Mouse (Mus musculus): ENCODE results near the gene Tgfbr2. TPM values are rescaled to one million over a fixed set of nuclear protein-coding genes. Genes with fewer than 3 reads are reported as not detected.
"Not testable (repeated sequence)": the region's sequence is repeated elsewhere in the genome, so short reads cannot be mapped to it uniquely, and the experiment has no call there.

Tgfbr2 gene
- total and polyA plus RNA-seq, 3 experiments, result not detected

- Histone ChIP-seq H3K4me3 (ENCODE audit: control insufficient read depth in 1 of 2, insufficient read depth in 1 of 2, low read depth in 2 of 2, low read length in 2 of 2) (no peak overlapping the region), H3K36me3 (ENCODE audit: control insufficient read depth in 1 of 2, insufficient read depth in 2 of 2, low read length in 2 of 2) (no peaks in the 10 kb centered on the region), H3K27me3 (ENCODE audit: control insufficient read depth in 1 of 2, insufficient read depth in 2 of 2, low read length in 2 of 2) (no peaks in the 10 kb centered on the region), H3K27ac (ENCODE audit: control insufficient read depth, low read depth, low read length) (no peak overlapping the region), H3K4me1 (ENCODE audit: control insufficient read depth in 1 of 2, insufficient read depth in 2 of 2, low read length in 2 of 2) (no peaks in the 10 kb centered on the region), H3K9ac (ENCODE audit: control insufficient read depth, low read depth, low read length, poor library complexity, severe bottlenecking) (no peak overlapping the region), H3K79me2 (ENCODE audit: control insufficient read depth, insufficient read depth, low read length, poor library complexity) (no peaks in the 10 kb centered on the region), H3K9me3 (replicated peaks; ENCODE audit: insufficient read depth, low read length) (no peaks in the 10 kb centered on the region)
- peak; percentile 1 for DNase-seq (ENCODE audit: low read depth, low spot score)
- TF ChIP-seq SMC3 (IDR thresholded peaks at IDR 0.05; ENCODE audit: low read depth, low read length) (peak; percentile 28), HCFC1 (IDR thresholded peaks at IDR 0.05; ENCODE audit: low read depth, low read length) (no peak), MEF2A (IDR thresholded peaks at IDR 0.05; ENCODE audit: extremely low read depth, insufficient replicate concordance, low read depth, low read length, poor library complexity, severe bottlenecking) (no peak), CTCF (IDR thresholded peaks at IDR 0.05 in 2 of 3, conservative IDR thresholded peaks at IDR 0.05 in 1 of 3; ENCODE audit: control insufficient read depth in 1 of 3, insufficient read depth in 1 of 3, low read depth in 2 of 3, low read length in 3 of 3, poor library complexity in 1 of 3, severe bottlenecking in 1 of 3) (peak in 2 of 3 experiments; percentile 22 to 39; a peak in 3 of 6 replicates)
Observed at GRCm38 (mm10) chr9:116041787-116042186, 133.4 kb downstream of the Tgfbr2 start.

- Histone ChIP-seq H3K4me3 (ENCODE audit: control insufficient read depth in 1 of 2, insufficient read depth in 1 of 2, low read depth in 2 of 2, low read length in 2 of 2) (no peak overlapping the region), H3K36me3 (ENCODE audit: control insufficient read depth in 1 of 2, insufficient read depth in 2 of 2, low read length in 2 of 2) (no peaks in the 10 kb centered on the region), H3K27me3 (ENCODE audit: control insufficient read depth in 1 of 2, insufficient read depth in 2 of 2, low read length in 2 of 2) (no peaks in the 10 kb centered on the region), H3K4me1 (ENCODE audit: control insufficient read depth in 1 of 2, insufficient read depth in 2 of 2, low read length in 2 of 2) (no peaks in the 10 kb centered on the region), H3K9me3 (replicated peaks; ENCODE audit: insufficient read depth, low read length) (no peaks in the 10 kb centered on the region), H3K27ac (ENCODE audit: control insufficient read depth, low read depth, low read length) (no peak overlapping the region), H3K9ac (ENCODE audit: control insufficient read depth, low read depth, low read length, poor library complexity, severe bottlenecking) (no peak overlapping the region), H3K79me2 (ENCODE audit: control insufficient read depth, insufficient read depth, low read length, poor library complexity) (no peaks in the 10 kb centered on the region)
- DNase-seq (ENCODE audit: low read depth, low spot score), result no peak
- TF ChIP-seq RAD21 (IDR thresholded peaks at IDR 0.05; ENCODE audit: low read depth, low read length) (no peak), GABPA (IDR thresholded peaks at IDR 0.05; ENCODE audit: low read depth, low read length) (no peak), USF1 (IDR thresholded peaks at IDR 0.05; ENCODE audit: low read depth, low read length) (no peak), MAFK (IDR thresholded peaks at IDR 0.05; ENCODE audit: borderline replicate concordance, low read depth, low read length) (no peak), POLR2AphosphoS5 (IDR thresholded peaks at IDR 0.05; ENCODE audit: borderline replicate concordance, low read depth, low read length) (no peak), TBP (IDR thresholded peaks at IDR 0.05; ENCODE audit: low read depth, low read length) (no peak), TCF12 (IDR thresholded peaks at IDR 0.05; ENCODE audit: low read depth, low read length) (no peak), ETS1 (IDR thresholded peaks at IDR 0.05; ENCODE audit: low read depth, low read length) (no peak), SIN3A (IDR thresholded peaks at IDR 0.05; ENCODE audit: low read length) (no peak), ZNF384 (IDR thresholded peaks at IDR 0.05; ENCODE audit: low read depth, low read length) (no peak), TAL1 (IDR thresholded peaks at IDR 0.05; ENCODE audit: low read length) (no peak), JUND (IDR thresholded peaks at IDR 0.05; ENCODE audit: low read depth, low read length) (no peak), POLR2A (IDR thresholded peaks at IDR 0.05; ENCODE audit: control insufficient read depth in 1 of 2, insufficient read depth in 1 of 2, low read depth in 1 of 2, low read length in 2 of 2, poor library complexity in 1 of 2) (no peak), SMC3 (IDR thresholded peaks at IDR 0.05; ENCODE audit: low read depth, low read length) (no peak), ELF1 (IDR thresholded peaks at IDR 0.05; ENCODE audit: low read depth, low read length) (no peak), MAZ (IDR thresholded peaks at IDR 0.05; ENCODE audit: low read depth, low read length) (no peak), CHD1 (IDR thresholded peaks at IDR 0.05; ENCODE audit: low read depth, low read length) (no peak)
Observed at GRCm38 (mm10) chr9:116041369-116041768, 133.8 kb downstream of the Tgfbr2 start.

- H3K36me3 ChIP-seq (ENCODE audit: control insufficient read depth in 1 of 2, insufficient read depth in 2 of 2, low read length in 2 of 2); DNase-seq (ENCODE audit: low read depth, low spot score): not testable (repeated sequence)
Observed at GRCm38 (mm10) chr9:116040852-116041251, 134.3 kb downstream of the Tgfbr2 start.

More at GRCm38 (mm10) chr9:116040852-116041251, 134.3 kb downstream of the Tgfbr2 start:
- not testable (repeated sequence) for H3K9ac ChIP-seq (ENCODE audit: control insufficient read depth, low read depth, low read length, poor library complexity, severe bottlenecking); H3K9me3 ChIP-seq (replicated peaks; ENCODE audit: insufficient read depth, low read length); H3K4me3 ChIP-seq (ENCODE audit: control insufficient read depth in 1 of 2, insufficient read depth in 1 of 2, low read depth in 2 of 2, low read length in 2 of 2); H3K27me3 ChIP-seq (ENCODE audit: control insufficient read depth in 1 of 2, insufficient read depth in 2 of 2, low read length in 2 of 2); H3K4me1 ChIP-seq (ENCODE audit: control insufficient read depth in 1 of 2, insufficient read depth in 2 of 2, low read length in 2 of 2); H3K79me2 ChIP-seq (ENCODE audit: control insufficient read depth, insufficient read depth, low read length, poor library complexity); H3K27ac ChIP-seq (ENCODE audit: control insufficient read depth, low read depth, low read length)
